ENCODE assay signal across 22 mouse cellular contexts in genomic region chr2:72556064-72556821, GRCm38 (mm10).
DNase-seq lines count a peak whose midpoint lies in the region; ATAC-seq and TF ChIP-seq lines count a peak whose summit lies in the region.
"Had no signal": no experiment of that assay in that cellular context is flagged by ENCODE, and none has a peak within 500 bp of the region (broad histone marks: within the 10 kb centered on the region; RNA-seq: fewer than 3 reads in every experiment).

No protein-coding gene starts in this region.

- no peak overlapping the region for H3K9ac ChIP-seq in embryonic facial prominence, embryonic 14.5 days (ENCODE audit: low read depth, low read length)
- H3K9ac ChIP-seq in midbrain, embryonic 13.5 days (replicated peaks) = no peak overlapping the region
- H3K9ac ChIP-seq in midbrain, embryonic 16.5 days (ENCODE audit: low read depth, low read length) = no peak overlapping the region
- no peak overlapping the region for H3K9ac ChIP-seq in forebrain, postnatal 0 days
- no peak overlapping the region for H3K9ac ChIP-seq in hindbrain, embryonic 13.5 days
- H3K9ac ChIP-seq: embryonic facial prominence, embryonic 15.5 days; heart, embryonic 13.5 days; hindbrain, embryonic 12.5 days; liver, postnatal 0 days; midbrain, embryonic 12.5 days; neural tube, embryonic 12.5 days had no signal

- no peak overlapping the region for H3K4me2 ChIP-seq in embryonic facial prominence, embryonic 14.5 days (ENCODE audit: low read depth, low read length)
- no peak overlapping the region for H3K4me2 ChIP-seq in midbrain, embryonic 13.5 days (replicated peaks)
- H3K4me2 ChIP-seq in midbrain, embryonic 16.5 days (ENCODE audit: low read length) = no peak overlapping the region
- H3K4me2 ChIP-seq in forebrain, postnatal 0 days (ENCODE audit: low read depth) = no peak overlapping the region
- H3K4me2 ChIP-seq in hindbrain, embryonic 13.5 days = no peak overlapping the region
- H3K4me2 ChIP-seq: heart, embryonic 13.5 days; hindbrain, embryonic 12.5 days; liver, embryonic 11.5 days; midbrain, embryonic 12.5 days; neural tube, embryonic 12.5 days had no signal

- peaks cover 17% of the 10 kb centered on the region for H3K4me1 ChIP-seq in embryonic facial prominence, embryonic 14.5 days (ENCODE audit: control insufficient read depth, insufficient read depth, low read length)
- H3K4me1 ChIP-seq in embryonic facial prominence, embryonic 10.5 days = peaks cover 27% of the 10 kb centered on the region
- H3K4me1 ChIP-seq in midbrain, embryonic 13.5 days (replicated peaks) = peaks cover 29% of the 10 kb centered on the region
- H3K4me1 ChIP-seq in midbrain, embryonic 16.5 days (ENCODE audit: control insufficient read depth, insufficient read depth, low read length) = peaks cover 3% of the 10 kb centered on the region; the same call in 1 of the 2 replicates
- H3K4me1 ChIP-seq in forebrain, postnatal 0 days (ENCODE audit: insufficient read depth) = peaks cover 5% of the 10 kb centered on the region; the same call in 1 of the 2 replicates
- H3K4me1 ChIP-seq in hindbrain, embryonic 13.5 days (replicated peaks) = peaks cover 30% of the 10 kb centered on the region
- H3K4me1 ChIP-seq: neural tube, embryonic 12.5 days had no signal

- H3K27me3 ChIP-seq in embryonic facial prominence, embryonic 14.5 days (replicated peaks; ENCODE audit: control insufficient read depth, insufficient read depth, low read length) = no peaks in the 10 kb centered on the region
- H3K27me3 ChIP-seq in embryonic facial prominence, embryonic 10.5 days (replicated peaks; ENCODE audit: low read depth, poor library complexity, severe bottlenecking) = no peaks in the 10 kb centered on the region; the same call in 1 of the 2 replicates
- H3K27me3 ChIP-seq in midbrain, embryonic 13.5 days = peaks cover 17% of the 10 kb centered on the region
- H3K27me3 ChIP-seq in midbrain, embryonic 16.5 days (ENCODE audit: control insufficient read depth, insufficient read depth, low read depth, low read length) = no peaks in the 10 kb centered on the region
- H3K27me3 ChIP-seq in forebrain, postnatal 0 days (ENCODE audit: insufficient read depth, low read length) = no peaks in the 10 kb centered on the region
- 0 out of 2 replicates have a peak, but pooled peaks cover 4% of the 10 kb centered on the region for H3K27me3 ChIP-seq in hindbrain, embryonic 13.5 days
- H3K27me3 ChIP-seq: embryonic facial prominence, embryonic 15.5 days; heart, embryonic 13.5 days; hindbrain, embryonic 12.5 days; neural tube, embryonic 12.5 days had no signal

- no peaks in the 10 kb centered on the region for H3K9me3 ChIP-seq in embryonic facial prominence, embryonic 14.5 days (ENCODE audit: control insufficient read depth, low read length)
- no peaks in the 10 kb centered on the region for H3K9me3 ChIP-seq in embryonic facial prominence, embryonic 10.5 days
- H3K9me3 ChIP-seq in midbrain, embryonic 13.5 days = no peaks in the 10 kb centered on the region
- H3K9me3 ChIP-seq in midbrain, embryonic 16.5 days (replicated peaks; ENCODE audit: control insufficient read depth, low read length, poor library complexity, severe bottlenecking) = no peaks in the 10 kb centered on the region; the same call in 1 of the 2 replicates
- H3K9me3 ChIP-seq in forebrain, postnatal 0 days (ENCODE audit: low read length) = no peaks in the 10 kb centered on the region
- H3K9me3 ChIP-seq in hindbrain, embryonic 13.5 days = no peaks in the 10 kb centered on the region
- H3K9me3 ChIP-seq: embryonic facial prominence, embryonic 15.5 days; heart, embryonic 13.5 days; hindbrain, embryonic 12.5 days; midbrain, embryonic 12.5 days had no signal

- H3K36me3 ChIP-seq in embryonic facial prominence, embryonic 14.5 days (ENCODE audit: control insufficient read depth, insufficient read depth, low read length) = no peaks in the 10 kb centered on the region
- H3K36me3 ChIP-seq in embryonic facial prominence, embryonic 10.5 days (replicated peaks) = no peaks in the 10 kb centered on the region
- no peaks in the 10 kb centered on the region for H3K36me3 ChIP-seq in midbrain, embryonic 13.5 days
- no peaks in the 10 kb centered on the region for H3K36me3 ChIP-seq in midbrain, embryonic 16.5 days (ENCODE audit: control insufficient read depth, insufficient read depth, low read length)
- no peaks in the 10 kb centered on the region for H3K36me3 ChIP-seq in forebrain, postnatal 0 days (ENCODE audit: insufficient read depth)
- no peaks in the 10 kb centered on the region for H3K36me3 ChIP-seq in hindbrain, embryonic 13.5 days
- H3K36me3 ChIP-seq: embryonic facial prominence, embryonic 15.5 days; heart, embryonic 13.5 days; hindbrain, embryonic 12.5 days; midbrain, embryonic 12.5 days; neural tube, embryonic 12.5 days had no signal

- 73% methylated on average over 8 of the region's 8 CpGs for WGBS in embryonic facial prominence, embryonic 14.5 days
- WGBS in embryonic facial prominence, embryonic 10.5 days = 64% methylated on average over 8 of the region's 8 CpGs
- 36% methylated on average over 8 of the region's 8 CpGs for WGBS in midbrain, embryonic 13.5 days
- WGBS in midbrain, embryonic 16.5 days = 27% methylated on average over 8 of the region's 8 CpGs
- 13% methylated on average over 8 of the region's 8 CpGs for WGBS in forebrain, postnatal 0 days
- WGBS in hindbrain, embryonic 13.5 days = 44% methylated on average over 8 of the region's 8 CpGs

- DNase-seq in embryonic facial prominence, embryonic 14.5 days (ENCODE audit: low spot score) = peak; percentile 22
- DNase-seq in embryonic facial prominence, embryonic 10.5 days (ENCODE audit: low spot score) = no peak
- peak; percentile 13 for DNase-seq in forebrain, postnatal 0 days
- no peak for DNase-seq in kidney, adult 8-10 months
- DNase-seq: adrenal gland, postnatal 25 days; cerebellum, adult 9-10 months; gastrocnemius, postnatal 10 days; kidney, adult 18-20 months; layer of hippocampus, adult 9-11 months; liver, postnatal 0 days; thymus, adult 2 months; thymus, postnatal 4 days had no signal

- 0 out of 2 replicates have a peak overlapping the region, but pooled peaks have one; percentile 80 for H3K27ac ChIP-seq in embryonic facial prominence, embryonic 14.5 days (replicated peaks; ENCODE audit: low read depth, low read length)
- no peak overlapping the region for H3K27ac ChIP-seq in embryonic facial prominence, embryonic 10.5 days (replicated peaks)
- 0 out of 2 replicates have a peak overlapping the region, but pooled peaks have one; percentile 4 for H3K27ac ChIP-seq in midbrain, embryonic 13.5 days
- H3K27ac ChIP-seq in midbrain, embryonic 16.5 days (ENCODE audit: low read length) = no peak overlapping the region
- H3K27ac ChIP-seq in forebrain, postnatal 0 days (ENCODE audit: low read depth, low read length) = no peak overlapping the region
- H3K27ac ChIP-seq in hindbrain, embryonic 13.5 days = no peak overlapping the region
- H3K27ac ChIP-seq: heart, embryonic 13.5 days; hindbrain, embryonic 12.5 days; left cerebral cortex, adult 2 months; midbrain, embryonic 12.5 days; neural tube, embryonic 12.5 days had no signal

- no peak overlapping the region for H3K4me3 ChIP-seq in embryonic facial prominence, embryonic 14.5 days (ENCODE audit: low read depth, low read length)
- no peak overlapping the region for H3K4me3 ChIP-seq in embryonic facial prominence, embryonic 10.5 days
- no peak overlapping the region for H3K4me3 ChIP-seq in midbrain, embryonic 13.5 days (replicated peaks)
- H3K4me3 ChIP-seq in midbrain, embryonic 16.5 days (ENCODE audit: low read depth, low read length) = no peak overlapping the region
- no peak overlapping the region for H3K4me3 ChIP-seq in forebrain, postnatal 0 days (ENCODE audit: low read depth, low read length)
- no peak overlapping the region for H3K4me3 ChIP-seq in hindbrain, embryonic 13.5 days
- H3K4me3 ChIP-seq: embryonic facial prominence, embryonic 15.5 days; heart, embryonic 13.5 days; hindbrain, embryonic 12.5 days; left cerebral cortex, adult 2 months; midbrain, embryonic 12.5 days; neural tube, embryonic 12.5 days had no signal

- no peak for ATAC-seq in embryonic facial prominence, embryonic 14.5 days (ENCODE audit: low read depth)
- ATAC-seq in midbrain, embryonic 13.5 days = 0 out of 2 replicates have a peak, but pooled peaks have one; percentile 40
- ATAC-seq in midbrain, embryonic 16.5 days = no peak
- ATAC-seq in forebrain, postnatal 0 days = no peak; the same call in 1 of the 2 replicates
- ATAC-seq in hindbrain, embryonic 13.5 days (ENCODE audit: low FRiP score) = no peak
- ATAC-seq: liver, postnatal 0 days had no signal

- TF ChIP-seq CTCF in forebrain, postnatal 0 days (IDR thresholded peaks at IDR 0.05; ENCODE audit: low read depth) = no peak

Comparison
In these comparisons a context has a peak if more than half of its experiments do, and no peak if none do; other contexts are left out.
1. DNase-seq: peak in embryonic facial prominence, embryonic 14.5 days (single experiment) and forebrain, postnatal 0 days (single experiment); none in embryonic facial prominence, embryonic 10.5 days (single experiment) and kidney, adult 8-10 months (0 of 2).
2. H3K27ac ChIP-seq: peak in embryonic facial prominence, embryonic 14.5 days (single experiment) and midbrain, embryonic 13.5 days (single experiment); none in embryonic facial prominence, embryonic 10.5 days (single experiment), midbrain, embryonic 16.5 days (single experiment), forebrain, postnatal 0 days (single experiment) and hindbrain, embryonic 13.5 days (single experiment).